Mouse (Mus musculus): ENCODE measurements around the gene Spindoc. TPM values are rescaled to one million over a fixed set of nuclear protein-coding genes. Genes with fewer than 3 reads are reported as not detected.

The Spindoc gene
- total RNA-seq, 1 experiment from 2014 or later = 5.4 TPM

GRCm38 (mm10) chr19:7340780-7341475 is 41.9 kb downstream of the Spindoc start:
- ATAC-seq (replicated peaks; ENCODE audit: insufficient number of reproducible peaks, low FRiP score, low TSS enrichment, poor library complexity, severe bottlenecking) = no peak

GRCm38 (mm10) chr19:7340371-7340779 is 42.4 kb downstream of the Spindoc start:
- ATAC-seq (replicated peaks; ENCODE audit: insufficient number of reproducible peaks, low FRiP score, low TSS enrichment, poor library complexity, severe bottlenecking) = no peak

GRCm38 (mm10) chr19:7339867-7340266 is 42.9 kb downstream of the Spindoc start:
- no peak for ATAC-seq (replicated peaks; ENCODE audit: insufficient number of reproducible peaks, low FRiP score, low TSS enrichment, poor library complexity, severe bottlenecking)

DNA sequence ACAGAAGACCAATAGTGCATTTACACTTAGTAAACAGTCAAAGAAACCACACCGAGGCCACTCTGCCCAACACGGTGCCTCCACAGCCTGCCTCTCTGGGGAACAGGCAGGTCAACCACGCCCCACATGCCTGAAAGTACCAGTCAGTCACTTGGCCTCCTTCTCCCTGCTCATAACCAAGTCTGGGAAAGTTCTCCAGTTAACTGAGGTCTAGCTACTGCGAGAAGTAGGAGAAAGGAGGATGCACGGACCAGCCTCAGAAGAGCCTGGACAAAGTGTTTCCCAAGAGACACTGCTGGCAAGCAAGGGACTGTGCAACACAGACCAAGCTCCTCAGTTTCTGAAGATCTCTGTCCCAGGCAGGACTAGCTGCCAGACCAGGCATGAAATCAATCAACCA is 43.8 kb downstream of the Spindoc start:
- no peak for ATAC-seq (replicated peaks; ENCODE audit: insufficient number of reproducible peaks, low FRiP score, low TSS enrichment, poor library complexity, severe bottlenecking)

DNA sequence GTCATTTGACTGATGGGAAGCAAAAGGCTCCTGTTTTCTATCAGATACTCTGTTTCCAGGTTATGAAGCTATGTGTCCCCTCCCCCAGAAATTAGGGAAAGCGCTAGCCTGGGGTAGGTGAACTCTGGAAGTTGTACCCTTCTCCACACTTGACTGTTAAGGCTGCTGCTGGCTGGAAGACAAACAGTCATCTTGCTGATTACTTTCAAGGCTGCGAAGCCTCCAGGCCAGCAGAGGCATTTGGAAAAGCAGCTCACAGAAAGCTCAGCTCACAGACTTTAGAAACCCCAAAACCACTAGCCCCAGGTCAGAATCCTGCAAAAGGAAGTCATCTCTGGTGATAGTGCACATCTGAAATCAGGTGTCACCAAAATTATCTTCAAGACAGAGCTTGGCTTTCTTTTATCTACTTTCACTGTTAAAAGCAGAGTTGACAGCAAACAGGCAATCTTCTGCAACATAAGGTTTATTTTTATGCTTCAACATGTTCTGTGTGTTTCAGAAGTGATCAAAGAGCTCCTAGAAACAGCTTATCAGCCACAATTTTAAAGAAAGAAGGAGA is 44.9 kb downstream of the Spindoc start:
- ATAC-seq (replicated peaks; ENCODE audit: insufficient number of reproducible peaks, low FRiP score, low TSS enrichment, poor library complexity, severe bottlenecking) = no peak

- ATAC-seq (replicated peaks; ENCODE audit: insufficient number of reproducible peaks, low FRiP score, low TSS enrichment, poor library complexity, severe bottlenecking) = no peak
Measured at GRCm38 (mm10) chr19:7335656-7336055, 47.1 kb downstream of the Spindoc start.

- no peak for ATAC-seq (replicated peaks; ENCODE audit: insufficient number of reproducible peaks, low FRiP score, low TSS enrichment, poor library complexity, severe bottlenecking)
Measured at GRCm38 (mm10) chr19:7334049-7334448, 48.7 kb downstream of the Spindoc start.

DNA sequence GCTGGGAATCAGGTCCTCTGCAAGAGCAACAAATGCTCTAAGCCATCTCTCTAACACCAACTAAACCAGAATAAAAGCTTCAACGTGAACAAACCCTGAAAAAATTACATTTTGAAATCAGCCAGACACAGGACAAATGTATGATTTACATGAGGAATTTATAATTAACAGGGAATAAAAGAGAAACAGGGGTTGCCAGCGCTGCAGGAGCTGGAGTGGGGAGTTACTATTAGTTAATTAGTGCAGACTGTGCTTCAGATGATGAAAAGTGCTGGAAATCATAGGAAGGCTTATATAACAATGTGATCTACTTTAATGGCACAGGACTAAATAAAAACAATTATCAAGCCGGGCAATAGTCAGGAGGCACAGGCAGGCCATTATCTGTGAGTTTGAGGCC is 61.4 kb downstream of the Spindoc start:
- no peak for ATAC-seq (replicated peaks; ENCODE audit: insufficient number of reproducible peaks, low FRiP score, low TSS enrichment, poor library complexity, severe bottlenecking)

GRCm38 (mm10) chr19:7320181-7320580 is 62.6 kb downstream of the Spindoc start:
- no peak for ATAC-seq (replicated peaks; ENCODE audit: insufficient number of reproducible peaks, low FRiP score, low TSS enrichment, poor library complexity, severe bottlenecking)

DNA sequence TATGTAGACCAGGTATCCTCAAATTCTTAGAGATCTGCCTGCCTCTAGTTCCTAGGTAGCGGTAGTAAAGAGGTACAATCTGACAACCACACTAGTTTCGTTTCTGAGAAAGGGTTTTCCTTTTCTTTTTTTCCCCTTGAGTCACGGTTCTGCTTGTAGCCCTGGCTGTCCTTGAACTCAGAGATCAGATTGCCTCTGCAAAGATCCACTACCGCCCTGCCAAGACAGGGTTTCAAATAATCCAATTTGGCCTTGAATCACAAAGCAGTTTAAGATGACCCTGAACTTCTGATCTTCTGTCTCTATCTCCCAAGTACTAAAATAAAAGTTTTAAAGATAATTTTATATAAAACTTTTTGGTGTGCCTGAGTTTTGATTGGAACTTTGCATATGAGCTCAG is 65.1 kb downstream of the Spindoc start:
- no peak for ATAC-seq (replicated peaks; ENCODE audit: insufficient number of reproducible peaks, low FRiP score, low TSS enrichment, poor library complexity, severe bottlenecking)

DNA sequence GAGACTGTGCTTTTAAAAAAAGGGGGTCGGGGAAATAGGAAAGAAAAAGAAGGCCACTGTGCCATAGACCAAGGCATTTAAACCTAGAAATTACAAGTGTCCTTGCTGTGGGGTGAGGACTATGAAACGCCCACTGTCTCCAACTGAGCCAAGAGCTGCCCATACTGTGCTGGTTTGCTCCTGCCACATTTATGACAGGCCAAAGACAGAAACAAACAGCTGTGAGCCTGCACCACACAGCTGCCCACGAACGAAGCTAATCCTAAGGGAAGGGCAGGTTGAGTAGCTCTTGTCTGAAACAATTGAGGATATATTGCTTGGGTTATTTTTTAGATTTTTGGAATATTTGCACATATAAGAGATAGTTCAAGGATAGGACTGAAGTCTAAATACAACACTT is 66.0 kb downstream of the Spindoc start:
- ATAC-seq (replicated peaks; ENCODE audit: insufficient number of reproducible peaks, low FRiP score, low TSS enrichment, poor library complexity, severe bottlenecking) = no peak

DNA sequence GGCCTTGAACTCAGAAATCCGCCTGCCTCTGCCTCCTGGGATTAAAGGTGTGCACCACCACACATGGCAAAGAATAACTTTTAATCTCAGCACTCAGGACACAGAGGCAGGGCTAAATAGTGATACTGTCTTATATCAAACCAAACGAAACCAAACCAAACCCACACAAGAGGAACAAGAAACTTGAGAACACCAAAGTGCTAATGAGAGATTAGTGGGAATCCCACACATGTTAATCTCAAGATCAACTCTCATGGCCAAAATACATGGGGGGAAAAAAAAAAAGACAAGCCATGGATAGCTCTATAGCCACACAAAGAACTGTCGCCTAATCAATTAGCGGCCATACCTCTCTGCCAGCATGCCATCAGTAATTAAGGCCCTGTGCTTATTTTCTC is 67.2 kb downstream of the Spindoc start:
- no peak for ATAC-seq (replicated peaks; ENCODE audit: insufficient number of reproducible peaks, low FRiP score, low TSS enrichment, poor library complexity, severe bottlenecking)

DNA sequence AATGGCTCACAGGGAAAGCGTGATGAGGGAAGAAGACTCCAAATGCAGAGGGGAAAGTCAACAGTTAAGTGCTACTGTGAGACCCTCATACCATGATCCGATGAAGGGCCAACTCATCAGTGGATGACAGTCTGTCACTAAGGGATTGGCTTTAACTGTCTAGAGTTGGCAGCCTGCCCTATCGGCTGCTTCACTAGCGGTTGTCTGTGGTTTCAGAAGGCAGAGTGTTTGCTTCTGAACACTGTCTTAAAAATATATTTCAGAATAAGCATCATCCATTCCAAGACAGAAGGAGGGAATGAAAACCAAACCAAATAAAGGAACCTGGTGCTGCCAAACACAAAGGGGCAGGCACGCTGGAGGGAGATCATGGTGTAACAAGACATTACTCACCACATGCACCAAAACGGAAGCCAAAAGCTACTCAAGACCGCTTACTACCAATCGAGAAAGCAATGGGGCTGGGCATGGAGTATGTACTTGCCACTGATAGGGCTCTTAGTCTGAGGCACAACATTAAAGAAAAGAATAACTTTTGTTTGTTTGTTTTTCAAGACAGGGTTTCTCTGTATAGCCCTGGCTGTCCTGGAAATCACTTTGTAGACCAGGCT is 67.7 kb downstream of the Spindoc start:
- ATAC-seq (replicated peaks; ENCODE audit: insufficient number of reproducible peaks, low FRiP score, low TSS enrichment, poor library complexity, severe bottlenecking) = 0 out of 2 replicates have a peak, but pooled peaks have one; percentile 40

DNA sequence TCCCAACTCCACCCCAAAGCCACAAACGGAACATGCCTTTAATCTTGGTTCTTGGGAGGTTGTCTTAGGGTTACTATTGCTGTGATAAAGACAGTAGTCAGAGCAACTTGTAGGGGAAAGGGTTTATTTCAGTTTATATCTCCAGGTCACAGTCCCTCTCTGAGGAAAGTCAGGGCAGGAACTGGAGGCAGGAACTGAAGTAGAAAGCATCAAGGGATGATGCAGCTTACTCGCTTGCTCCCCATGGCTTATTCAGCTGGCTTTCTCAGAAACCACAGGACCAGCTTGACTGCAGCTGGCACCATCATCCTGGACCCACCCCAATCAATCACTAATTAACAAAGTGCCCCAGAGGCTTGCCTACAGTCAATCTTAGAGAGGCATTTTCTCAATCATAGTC is 69.1 kb downstream of the Spindoc start:
- ATAC-seq (replicated peaks; ENCODE audit: insufficient number of reproducible peaks, low FRiP score, low TSS enrichment, poor library complexity, severe bottlenecking) = no peak

- no peak for ATAC-seq (replicated peaks; ENCODE audit: insufficient number of reproducible peaks, low FRiP score, low TSS enrichment, poor library complexity, severe bottlenecking)
Measured at GRCm38 (mm10) chr19:7311306-7311705, 71.5 kb downstream of the Spindoc start.

DNA sequence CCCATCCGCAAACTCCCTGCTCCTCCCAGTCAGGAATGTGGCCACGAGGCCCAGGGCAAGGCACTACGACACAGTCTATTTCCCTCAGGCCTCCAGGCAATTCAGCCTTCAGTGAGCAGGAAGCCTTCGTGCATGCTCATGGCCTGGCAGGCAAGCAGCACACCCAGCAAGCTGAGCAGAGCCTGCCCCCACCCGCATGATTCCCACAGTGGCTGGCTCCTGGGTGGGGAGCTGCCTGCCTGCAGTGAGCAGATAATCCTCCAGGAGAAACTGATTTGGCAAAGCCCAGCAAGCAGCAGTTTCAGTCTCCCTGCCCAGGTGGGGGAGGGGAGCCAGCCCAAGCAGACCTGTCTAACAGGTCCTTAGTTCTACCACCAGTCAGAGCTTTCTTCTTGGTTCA is 72.1 kb downstream of the Spindoc start:
- ATAC-seq (replicated peaks; ENCODE audit: insufficient number of reproducible peaks, low FRiP score, low TSS enrichment, poor library complexity, severe bottlenecking) = no peak

- ATAC-seq (replicated peaks; ENCODE audit: insufficient number of reproducible peaks, low FRiP score, low TSS enrichment, poor library complexity, severe bottlenecking) = no peak
Measured at GRCm38 (mm10) chr19:7309738-7310330, 73.0 kb downstream of the Spindoc start.

GRCm38 (mm10) chr19:7307995-7308770 is 74.6 kb downstream of the Spindoc start:
- ATAC-seq (replicated peaks; ENCODE audit: insufficient number of reproducible peaks, low FRiP score, low TSS enrichment, poor library complexity, severe bottlenecking) = no peak

GRCm38 (mm10) chr19:7306968-7307367 is 75.8 kb downstream of the Spindoc start:
- ATAC-seq (replicated peaks; ENCODE audit: insufficient number of reproducible peaks, low FRiP score, low TSS enrichment, poor library complexity, severe bottlenecking) = 0 out of 2 replicates have a peak, but pooled peaks have one; percentile 51

Measured in monocyte, adult 5-6 weeks (primary cell).